Mouse (Mus musculus) liver (tissue): ENCODE data around the gene Igf2bp1.

Source experiments
- DNase-seq: peaks from one replicate; pipeline ENCODE4 v3.0.0-alpha.2; 2020; ENCODE audit warnings: mixed read lengths

The Igf2bp1 gene

GRCm38 (mm10) chr11:96006852-96007515 lies 1.2 kb upstream of the Igf2bp1 start:
- peak; percentile 73 for DNase-seq

- DNase-seq = no peak
Observed at GRCm38 (mm10) chr11:96006367-96006851, 669 bp upstream of the Igf2bp1 start.

- DNase-seq = peak; percentile 62
Observed at GRCm38 (mm10) chr11:96004793-96005402, 842 bp downstream of the Igf2bp1 start.

DNA sequence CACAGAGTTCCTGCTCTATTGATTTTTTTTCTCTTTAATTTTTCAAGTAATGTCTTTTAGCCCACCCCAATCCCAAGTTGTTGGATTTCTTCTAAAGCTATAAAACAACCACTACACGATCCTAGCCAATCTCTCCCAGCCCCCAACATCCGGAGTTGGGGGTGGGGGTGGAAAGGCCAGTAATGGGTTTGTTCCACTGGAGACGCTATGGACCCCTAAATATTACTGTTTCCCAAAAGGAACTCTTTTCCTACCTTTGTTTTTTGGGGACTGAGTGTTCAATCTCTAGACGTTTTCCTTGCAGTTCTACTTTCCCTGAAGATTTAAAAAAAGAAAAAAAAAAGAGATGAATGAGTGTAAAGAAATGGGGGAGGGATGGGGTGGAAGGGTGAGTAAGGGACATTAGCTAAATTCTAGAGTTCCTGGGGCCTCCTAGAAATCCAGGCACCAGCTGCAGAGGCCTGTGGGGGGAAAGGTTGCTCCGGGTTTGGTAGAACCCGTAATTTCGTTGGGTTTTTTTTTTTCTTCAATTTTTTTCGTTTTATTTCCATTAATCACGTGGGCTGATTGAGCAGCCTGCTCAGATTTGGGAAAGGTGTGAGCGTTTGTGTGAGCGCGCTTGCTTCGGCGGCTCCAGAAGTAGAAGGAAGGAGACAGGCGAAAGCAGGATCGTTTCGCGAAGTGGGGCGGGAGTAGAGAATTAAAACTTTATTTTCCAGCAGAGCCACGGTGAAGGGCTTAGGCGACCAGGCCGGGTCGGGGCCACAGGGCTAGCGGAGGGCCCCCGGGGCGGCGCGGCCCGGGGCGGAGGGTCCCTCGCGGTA lies 1.6 kb downstream of the Igf2bp1 start:
- no peak for DNase-seq

DNA sequence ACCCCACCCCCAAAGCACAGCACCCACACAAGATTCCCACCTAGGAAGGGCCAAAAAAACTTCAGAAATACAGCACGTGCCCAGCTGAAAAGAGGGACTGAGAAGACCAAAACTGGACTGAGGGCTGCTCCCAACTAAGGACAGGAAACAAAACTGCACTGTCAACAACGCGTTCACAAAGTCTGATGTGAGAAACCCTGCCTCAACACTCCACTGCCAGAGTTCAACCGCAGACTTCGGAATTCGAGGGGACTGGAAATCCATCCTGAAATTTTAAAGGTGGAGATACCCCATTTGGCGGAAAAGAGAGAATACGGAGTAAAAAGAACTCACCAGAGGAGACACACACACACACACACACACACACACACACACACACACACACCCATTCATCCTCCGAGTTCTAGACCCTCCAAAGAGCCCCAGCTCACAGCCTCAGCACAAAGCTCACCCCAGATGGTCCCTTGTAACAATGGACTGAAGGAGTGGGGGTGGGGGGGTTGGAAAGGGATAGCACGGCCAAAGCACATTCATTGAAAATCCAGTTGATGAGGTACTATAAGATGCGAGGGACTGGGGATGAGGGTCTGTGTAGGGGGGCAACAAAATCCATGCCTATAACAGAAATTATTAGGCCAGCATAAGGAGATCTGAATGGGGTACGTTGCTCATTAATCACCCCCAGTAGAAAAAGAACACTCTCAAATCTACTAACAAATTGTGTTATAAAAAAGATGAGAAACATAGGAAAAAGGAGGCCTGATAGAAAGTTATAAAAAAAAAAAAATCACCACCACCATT lies 2.4 kb downstream of the Igf2bp1 start:
- DNase-seq = no peak

DNA sequence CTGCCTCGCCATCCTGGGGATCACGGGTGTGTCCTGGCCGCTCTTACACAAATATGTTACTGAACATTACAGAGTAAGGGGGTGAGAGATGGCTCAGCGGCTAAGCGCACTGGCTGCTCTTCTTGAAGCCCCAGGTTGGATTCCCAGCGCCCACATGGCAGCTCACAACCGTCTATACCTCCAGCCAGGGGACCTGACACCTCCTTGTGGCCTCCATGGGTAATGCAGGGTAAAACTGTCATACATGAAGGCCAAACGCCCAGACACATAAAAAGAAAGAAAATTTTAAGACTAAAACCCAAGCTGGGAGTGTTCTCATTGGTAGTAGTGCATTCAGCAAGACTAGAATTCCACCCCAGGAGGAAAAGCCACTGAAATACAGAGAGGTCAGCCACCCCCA lies 11.6 kb downstream of the Igf2bp1 start:
- DNase-seq = no peak

- peak; percentile 70 for DNase-seq
Observed at GRCm38 (mm10) chr11:95990886-95991708, 14.6 kb downstream of the Igf2bp1 start.

DNA sequence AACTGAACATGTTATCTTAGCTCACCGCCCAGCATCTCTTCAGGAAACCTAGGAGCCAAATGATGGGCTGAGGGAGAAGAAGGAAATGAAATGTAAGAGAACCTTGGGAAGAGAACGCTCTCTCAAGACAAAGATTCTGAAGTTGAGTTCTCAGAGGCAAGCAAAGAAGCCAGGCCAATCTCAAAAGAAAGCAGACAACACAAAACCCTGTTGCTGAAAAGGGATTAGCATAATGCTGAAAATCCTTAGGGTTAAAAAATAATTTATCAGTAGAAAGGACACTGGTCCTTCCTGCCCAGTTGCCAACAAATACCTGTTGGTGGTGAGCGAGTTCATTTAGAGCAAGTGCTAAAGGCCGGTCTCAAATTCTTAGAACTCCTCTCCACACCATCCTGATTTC lies 15.3 kb downstream of the Igf2bp1 start:
- DNase-seq = no peak

DNA sequence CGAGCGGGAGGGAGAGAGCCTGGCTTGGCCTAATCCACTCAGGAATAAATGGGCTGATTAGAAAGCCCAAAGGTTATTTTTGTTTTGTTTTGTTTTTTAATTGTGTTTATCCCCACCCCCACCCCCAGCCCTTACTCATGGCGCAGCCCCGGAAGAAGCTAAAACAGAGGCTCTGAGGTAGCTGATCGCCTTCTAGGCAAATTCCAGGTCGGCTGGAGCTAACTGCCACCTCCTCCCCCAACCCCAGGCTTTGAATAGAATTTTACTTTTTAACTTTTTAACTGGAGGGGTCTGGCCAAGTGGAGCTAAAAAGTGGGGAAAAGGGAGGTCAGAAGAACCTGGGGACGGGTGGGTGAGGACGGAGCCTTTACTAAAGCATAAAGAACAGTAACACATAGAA lies 15.9 kb downstream of the Igf2bp1 start:
- DNase-seq = no peak

DNA sequence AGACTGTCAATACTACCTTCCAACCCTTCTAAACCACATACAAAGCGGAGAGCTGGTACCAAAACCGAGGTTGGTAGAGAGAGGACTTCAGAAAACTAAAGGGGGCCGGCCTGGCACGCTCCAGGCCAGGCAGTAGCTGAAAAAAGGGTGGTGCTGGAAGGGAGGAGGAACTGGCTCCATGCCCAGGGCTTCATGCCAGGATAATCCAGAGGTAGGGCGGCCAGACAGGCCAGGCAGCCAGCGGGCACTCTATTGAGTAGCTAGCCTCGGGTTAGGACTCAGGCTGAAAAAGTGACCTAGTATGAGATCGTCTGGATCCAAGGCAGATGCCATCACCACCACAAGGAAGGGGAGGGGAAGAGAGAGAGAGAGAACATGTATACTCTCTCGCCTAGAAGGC lies 17.2 kb downstream of the Igf2bp1 start:
- peak; percentile 27 for DNase-seq

GRCm38 (mm10) chr11:95987854-95988447 lies 17.8 kb downstream of the Igf2bp1 start:
- peak; percentile 51 for DNase-seq

DNA sequence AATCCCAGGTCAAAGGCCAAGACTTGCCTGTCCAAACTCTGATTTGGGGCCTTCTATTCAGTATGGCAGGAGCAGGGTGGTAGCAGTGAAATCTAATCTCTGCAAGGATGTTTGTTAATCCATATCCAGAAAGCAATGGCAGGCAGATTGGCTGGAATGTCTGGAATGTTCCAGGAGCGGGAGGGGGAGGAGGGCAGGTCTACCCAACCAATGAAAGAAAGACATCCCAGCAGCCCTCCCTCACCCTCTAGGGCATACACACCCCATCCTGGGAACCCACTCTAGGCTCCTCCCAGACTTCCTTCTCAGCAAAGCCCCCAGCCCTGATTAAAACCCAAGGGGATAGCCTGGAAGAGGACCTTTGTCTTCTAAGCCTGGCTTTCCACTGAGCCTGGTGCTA lies 23.3 kb downstream of the Igf2bp1 start:
- DNase-seq = no peak

DNA sequence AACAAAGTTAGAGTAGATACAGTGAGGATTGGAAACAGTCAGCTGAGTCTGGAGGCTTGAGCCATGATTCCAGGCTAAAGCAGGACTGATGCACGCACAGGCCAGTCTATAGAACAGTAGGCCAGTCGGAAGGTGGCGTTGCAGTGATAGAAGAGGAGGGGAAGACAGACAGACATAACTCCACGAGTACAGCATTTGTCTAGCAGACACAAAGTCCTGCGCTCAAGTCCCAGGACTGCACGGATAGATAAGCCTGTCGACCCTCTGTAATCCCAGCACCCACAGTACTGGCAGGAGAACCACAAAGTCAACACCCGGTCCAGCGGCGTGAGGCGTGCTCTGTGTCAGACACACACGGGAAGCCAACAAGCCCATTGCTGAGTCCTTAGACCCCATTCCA lies 23.9 kb downstream of the Igf2bp1 start:
- peak; percentile 46 for DNase-seq

DNA sequence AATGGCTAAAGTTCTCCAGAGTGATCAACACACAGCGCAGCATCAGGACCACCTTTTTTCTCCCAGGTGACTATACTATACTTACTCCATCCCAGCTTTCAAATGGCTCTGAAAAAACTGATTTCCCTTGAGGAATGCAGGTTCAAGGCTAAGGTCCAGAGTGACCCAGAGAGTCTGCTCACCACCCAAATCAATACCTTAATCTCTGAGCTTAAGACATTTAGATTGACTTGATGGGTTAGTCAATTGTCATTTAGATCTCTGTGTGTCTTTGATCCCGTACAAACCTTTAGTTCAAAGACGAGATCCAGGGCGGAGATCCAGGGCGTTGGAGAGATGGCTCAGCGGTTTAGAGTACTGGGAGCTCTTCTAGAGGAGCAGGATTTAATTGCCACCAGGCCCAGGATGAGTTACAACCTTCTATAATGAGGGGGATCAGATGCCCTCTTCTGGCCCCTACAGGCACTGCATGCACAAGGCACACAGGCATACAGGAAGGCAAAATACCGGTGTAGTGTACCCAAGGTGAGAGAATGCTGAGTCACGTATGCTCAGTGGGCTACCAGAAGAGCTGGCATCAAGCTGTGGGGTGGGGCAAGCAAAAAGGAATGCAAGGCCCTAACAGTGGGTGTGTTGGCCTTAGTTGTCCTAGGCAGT lies 24.9 kb downstream of the Igf2bp1 start:
- DNase-seq = peak; percentile 66

GRCm38 (mm10) chr11:95978487-95978886 lies 27.3 kb downstream of the Igf2bp1 start:
- no peak for DNase-seq

- no peak for DNase-seq
Observed at GRCm38 (mm10) chr11:95976290-95976689, 29.4 kb downstream of the Igf2bp1 start.

DNA sequence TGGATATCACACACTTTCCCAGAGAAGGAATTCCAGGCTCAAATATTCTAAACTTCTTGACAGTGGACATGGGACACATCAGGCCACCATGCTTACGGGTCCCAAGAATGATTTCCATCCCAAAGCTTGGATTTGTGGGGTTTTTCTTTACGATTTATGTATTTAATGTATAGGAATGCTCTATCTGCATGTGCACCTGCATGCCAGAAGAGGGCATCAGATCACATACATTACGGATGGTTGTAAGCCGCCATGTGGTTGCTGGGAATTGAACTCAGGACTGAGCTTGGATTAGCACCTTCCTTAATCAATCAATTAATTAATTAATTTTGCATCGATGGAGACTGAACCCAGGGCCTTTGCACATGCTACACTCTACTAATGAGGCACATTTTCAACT lies 30.0 kb downstream of the Igf2bp1 start:
- no peak for DNase-seq

GRCm38 (mm10) chr11:95973187-95973586 lies 32.6 kb downstream of the Igf2bp1 start:
- DNase-seq = no peak

- DNase-seq = no peak
Observed at GRCm38 (mm10) chr11:95963304-95963703, 42.4 kb downstream of the Igf2bp1 start.

- no peak for DNase-seq
Observed at GRCm38 (mm10) chr11:95959152-95959551, 46.6 kb downstream of the Igf2bp1 start.

DNA sequence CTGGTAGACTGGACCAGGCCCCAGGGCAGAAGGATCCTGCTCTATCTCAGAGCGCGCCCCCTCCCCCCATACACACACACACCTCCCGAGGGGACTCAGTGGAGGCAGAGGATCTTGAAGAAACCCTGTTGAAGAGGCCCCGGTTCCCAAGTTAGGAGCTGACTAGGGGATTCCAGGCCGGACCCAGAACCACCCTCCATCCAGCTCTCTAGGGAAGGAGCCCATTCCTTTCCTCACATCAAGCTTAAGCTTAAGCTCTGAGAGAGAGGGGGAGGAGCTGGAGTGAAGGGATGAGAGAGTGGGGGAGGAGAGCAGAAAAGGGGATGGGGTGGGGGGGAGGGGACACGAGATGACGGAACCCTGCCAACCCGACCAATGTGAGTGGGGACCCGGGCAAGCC lies 47.5 kb downstream of the Igf2bp1 start:
- DNase-seq = no peak
